In the genomic region with DNA sequence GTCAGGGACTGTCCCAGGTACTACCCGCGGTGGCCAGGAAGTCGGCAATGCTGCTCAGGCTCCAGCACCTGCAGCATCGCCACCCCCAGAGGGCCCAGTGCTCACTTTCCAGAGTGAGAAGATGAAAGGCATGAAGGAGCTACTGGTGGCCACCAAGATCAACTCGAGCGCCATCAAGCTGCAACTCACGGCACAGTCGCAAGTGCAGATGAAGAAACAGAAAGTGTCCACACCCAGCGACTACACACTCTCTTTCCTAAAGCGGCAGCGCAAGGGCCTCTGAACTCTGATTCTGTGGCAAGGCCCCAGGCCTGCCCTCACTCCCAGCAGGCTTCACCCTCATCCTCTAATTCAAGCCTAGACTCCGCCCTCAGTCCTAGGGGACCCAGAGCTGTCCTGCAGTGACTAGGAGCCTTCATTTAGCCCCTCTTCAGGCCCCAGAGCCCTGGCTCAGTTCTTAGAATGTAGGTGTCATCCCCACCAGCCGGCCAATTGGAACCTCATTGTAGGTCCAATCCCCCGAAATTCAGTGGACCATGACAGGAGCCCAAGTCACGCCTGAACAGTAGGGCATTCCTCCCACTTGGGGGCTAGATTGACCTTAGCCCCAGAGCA, we compare ENCODE assay signal across 9 mouse cellular contexts. TPM values are rescaled to one million over a fixed set of nuclear protein-coding genes. Genes with fewer than 3 reads are reported as not detected.
A peak's percentile ranks its signal among the peaks of the same experiment; 100 is the strongest.
DNase-seq lines count a peak whose midpoint lies in the region; ATAC-seq and TF ChIP-seq lines count a peak whose summit lies in the region.
"Had no signal": no experiment of that assay in that cellular context is flagged by ENCODE, and none has a peak within 500 bp of the region (broad histone marks: within the 10 kb centered on the region; RNA-seq: fewer than 3 reads in every experiment).

No protein-coding gene starts in this region.

- ATAC-seq in heart, embryonic 14.5 days (ENCODE audit: insufficient number of reproducible peaks, insufficient read depth, low FRiP score, low read depth) = no peak
- ATAC-seq in kidney, postnatal 0 days (replicated peaks; ENCODE audit: low FRiP score, low read depth) = peak; percentile 27; the same call in 1 of the 2 replicates
- ATAC-seq in stomach, postnatal 0 days (ENCODE audit: low FRiP score, low TSS enrichment) = no peak

- peak overlapping the region; percentile 84; the same call in 1 of the 2 replicates for H3K9ac ChIP-seq in heart, embryonic 14.5 days (ENCODE audit: low read length)
- H3K9ac ChIP-seq in kidney, postnatal 0 days (ENCODE audit: low read depth, low read length) = 0 out of 2 replicates have a peak overlapping the region, but pooled peaks have one; percentile 29
- H3K9ac ChIP-seq in stomach, postnatal 0 days (ENCODE audit: low read length) = no peak overlapping the region
- H3K9ac ChIP-seq: embryonic facial prominence, embryonic 12.5 days had no signal

- TF ChIP-seq POLR2A in testis, adult 2 months (IDR thresholded peaks at IDR 0.05; ENCODE audit: control insufficient read depth, low read depth, low read length) = no peak

- H3K4me2 ChIP-seq in heart, embryonic 14.5 days (ENCODE audit: low read length) = peak overlapping the region; percentile 98
- H3K4me2 ChIP-seq in kidney, postnatal 0 days (ENCODE audit: low read length) = peak overlapping the region; percentile 97
- no peak overlapping the region for H3K4me2 ChIP-seq in stomach, postnatal 0 days (replicated peaks; ENCODE audit: low read depth)

- 64% methylated on average over 15 of the region's 15 CpGs for WGBS in heart, embryonic 14.5 days
- 43% methylated on average over 15 of the region's 15 CpGs for WGBS in kidney, postnatal 0 days
- 26% methylated on average over 15 of the region's 15 CpGs for WGBS in macrophage (ENCODE audit: missing documents)
- 69% methylated on average over 15 of the region's 15 CpGs for WGBS in stomach, postnatal 0 days

- H3K4me3 ChIP-seq in testis, adult 2 months (ENCODE audit: control insufficient read depth, low read depth, low read length) = no peak overlapping the region
- no peak overlapping the region for H3K4me3 ChIP-seq in heart, embryonic 14.5 days (ENCODE audit: control insufficient read depth in 1 of 2, insufficient read depth in 1 of 2, low read depth in 1 of 2, low read length in 2 of 2)
- 0 out of 2 replicates have a peak overlapping the region, but pooled peaks have one; percentile 74 for H3K4me3 ChIP-seq in kidney, postnatal 0 days (replicated peaks; ENCODE audit: low read depth, low read length)
- peak overlapping the region; percentile 33 for H3K4me3 ChIP-seq in macrophage (ENCODE audit: inconsistent target)
- H3K4me3 ChIP-seq in stomach, postnatal 0 days (ENCODE audit: low read depth, low read length) = no peak overlapping the region

- no peak for DNase-seq in testis, postnatal 14 days (ENCODE audit: low spot score)
- DNase-seq in kidney, postnatal 0 days (ENCODE audit: low spot score) = peak; percentile 45
- peak; percentile 45 for DNase-seq in stomach, postnatal 0 days (ENCODE audit: low spot score)
- no peak for DNase-seq in urinary bladder, postnatal 10 days (ENCODE audit: low spot score)
- DNase-seq in adrenal gland, adult 8-10 months = no peak

- no peaks in the 10 kb centered on the region for H3K27me3 ChIP-seq in testis, adult 2 months (ENCODE audit: control insufficient read depth, insufficient read depth, low read length)
- H3K27me3 ChIP-seq in heart, embryonic 14.5 days (ENCODE audit: control insufficient read depth, insufficient read depth, low read length) = no peaks in the 10 kb centered on the region
- H3K27me3 ChIP-seq in kidney, postnatal 0 days (ENCODE audit: insufficient read depth, low read length) = no peaks in the 10 kb centered on the region
- no peaks in the 10 kb centered on the region for H3K27me3 ChIP-seq in stomach, postnatal 0 days (ENCODE audit: control insufficient read depth, insufficient read depth, low read length)
- H3K27me3 ChIP-seq: embryonic facial prominence, embryonic 12.5 days had no signal

- TF ChIP-seq CTCF in testis, adult 2 months (IDR thresholded peaks at IDR 0.05; ENCODE audit: control insufficient read depth, insufficient read depth, insufficient replicate concordance, low read depth, low read length) = no peak
- TF ChIP-seq CTCF in kidney, postnatal 0 days (IDR thresholded peaks at IDR 0.05; ENCODE audit: low read depth) = peak; percentile 40; the same call in 1 of the 2 replicates
- TF ChIP-seq CTCF in stomach, postnatal 0 days (IDR thresholded peaks at IDR 0.05; ENCODE audit: low read depth) = peak; percentile 38

- H3K36me3 ChIP-seq in testis, adult 2 months (ENCODE audit: control insufficient read depth, insufficient read depth, low read length) = no peaks in the 10 kb centered on the region; the same call in none of the 2 replicates
- peaks cover 53% of the 10 kb centered on the region for H3K36me3 ChIP-seq in heart, embryonic 14.5 days (ENCODE audit: control insufficient read depth, insufficient read depth, low read length)
- peaks cover 11% of the 10 kb centered on the region; the same call in 1 of the 2 replicates for H3K36me3 ChIP-seq in kidney, postnatal 0 days (ENCODE audit: insufficient read depth, low read length)
- peaks cover 7% of the 10 kb centered on the region; the same call in 1 of the 2 replicates for H3K36me3 ChIP-seq in macrophage (ENCODE audit: inconsistent target)
- peaks cover 11% of the 10 kb centered on the region; the same call in 1 of the 2 replicates for H3K36me3 ChIP-seq in stomach, postnatal 0 days (ENCODE audit: control insufficient read depth, insufficient read depth, low read length)

- H3K9me3 ChIP-seq in heart, embryonic 14.5 days (ENCODE audit: control insufficient read depth, low read length) = no peaks in the 10 kb centered on the region
- H3K9me3 ChIP-seq in kidney, postnatal 0 days (replicated peaks; ENCODE audit: low read length) = no peaks in the 10 kb centered on the region
- no peaks in the 10 kb centered on the region for H3K9me3 ChIP-seq in stomach, postnatal 0 days (ENCODE audit: control insufficient read depth, low read length)
- H3K9me3 ChIP-seq: embryonic facial prominence, embryonic 12.5 days had no signal

- no peaks in the 10 kb centered on the region for H3K79me2 ChIP-seq in macrophage (ENCODE audit: inconsistent target)

- peak overlapping the region; percentile 46 for H3K27ac ChIP-seq in testis, adult 2 months (ENCODE audit: control insufficient read depth, insufficient read depth, low read depth, low read length)
- peak overlapping the region; percentile 25 to 63; a peak in 3 of 4 replicates for H3K27ac ChIP-seq in heart, embryonic 14.5 days (replicated peaks in 1 of 2; ENCODE audit: control insufficient read depth in 1 of 2, insufficient read depth in 1 of 2, low read depth in 2 of 2, low read length in 2 of 2)
- peak overlapping the region; percentile 83 for H3K27ac ChIP-seq in kidney, postnatal 0 days
- H3K27ac ChIP-seq in macrophage = peak overlapping the region; percentile 74
- peak overlapping the region; percentile 24; the same call in 1 of the 2 replicates for H3K27ac ChIP-seq in stomach, postnatal 0 days (replicated peaks)

- peaks cover 21% of the 10 kb centered on the region for H3K4me1 ChIP-seq in testis, adult 2 months (ENCODE audit: control insufficient read depth, insufficient read depth, low read length)
- peaks cover 19 to 24% of the 10 kb centered on the region in 2 experiments for H3K4me1 ChIP-seq in heart, embryonic 14.5 days (ENCODE audit: control insufficient read depth in 2 of 2, insufficient read depth in 2 of 2, low read length in 2 of 2)
- H3K4me1 ChIP-seq in kidney, postnatal 0 days (replicated peaks; ENCODE audit: insufficient read depth, low read length) = peaks cover 30% of the 10 kb centered on the region
- no peaks in the 10 kb centered on the region for H3K4me1 ChIP-seq in stomach, postnatal 0 days (replicated peaks; ENCODE audit: control insufficient read depth, insufficient read depth)

- no peak for TF ChIP-seq EP300 in stomach, postnatal 0 days (optimal IDR thresholded peaks at IDR 0.05)

RNA-seq across cellular contexts. Expression of a gene that starts 0.9 kb away (rescaled TPM):
- polyA plus RNA-seq in testis, adult 2 months (2012; rRNA removed) = 21.4 and 24.8 TPM in 2 replicates
- polyA plus RNA-seq in heart, embryonic 14.5 days (2014; fragmentation: Nextera tagmentation; extraction: Ambion mirVana) = 9.0 and 13.0 TPM in 2 replicates
- polyA plus RNA-seq in kidney, postnatal 0 days (2015; fragmentation: Nextera tagmentation; extraction: Ambion mirVana) = 12.2 and 13.5 TPM in 2 replicates
- total RNA-seq in macrophage (2018; cell fraction: chromatin; rRNA removed) = 100 to 1,000 TPM in 7 of 26 experiments, 10 to 100 TPM in 19; 36.0 to 138 (median 82.2) TPM
- 10 to 100 TPM in 3 of 26 experiments, 1 to 10 TPM in 23; 5.7 to 12.4 (median 8.4) TPM for total RNA-seq in macrophage (2018; cell fraction: cytosol; rRNA removed)
- total RNA-seq in macrophage (2018; cell fraction: nucleus; rRNA removed) = 10 to 100 TPM; 16.9 to 81.8 (median 38.2) TPM
- 6.8 to 15.8 TPM (median 8.5 TPM) in 3 replicates for polyA plus RNA-seq in macrophage (2018)
- 5.2 and 5.7 TPM in 2 replicates for polyA plus RNA-seq in stomach, postnatal 0 days (2015; fragmentation: Nextera tagmentation; extraction: Ambion mirVana)
- total RNA-seq in adrenal gland, adult 8-10 months (2022) = 10 to 100 TPM; 40.6 to 81.6 (median 61.5) TPM

RNA-seq across cellular contexts. Expression of a gene that starts 5.2 kb away (rescaled TPM):
- 24.6 and 24.8 TPM in 2 replicates for polyA plus RNA-seq in testis, adult 2 months (2012; rRNA removed)
- polyA plus RNA-seq in heart, embryonic 14.5 days (2014; fragmentation: Nextera tagmentation; extraction: Ambion mirVana) = 23.3 and 24.1 TPM in 2 replicates
- 51.9 and 54.6 TPM in 2 replicates for polyA plus RNA-seq in kidney, postnatal 0 days (2015; fragmentation: Nextera tagmentation; extraction: Ambion mirVana)
- total RNA-seq in macrophage (2018; cell fraction: chromatin; rRNA removed) = 10 to 100 TPM in 19 of 26 experiments, 1 to 10 TPM in 7; 5.0 to 40.8 (median 13.3) TPM
- 10 to 100 TPM in 24 of 26 experiments, 1 to 10 TPM in 2; 9.1 to 21.5 (median 17.3) TPM for total RNA-seq in macrophage (2018; cell fraction: cytosol; rRNA removed)
- 10 to 100 TPM in 23 of 26 experiments, 1 to 10 TPM in 3; 6.5 to 62.9 (median 14.9) TPM for total RNA-seq in macrophage (2018; cell fraction: nucleus; rRNA removed)
- polyA plus RNA-seq in macrophage (2018) = 16.4 to 22.0 TPM (median 21.4 TPM) in 3 replicates
- 27.1 and 27.9 TPM in 2 replicates for polyA plus RNA-seq in stomach, postnatal 0 days (2015; fragmentation: Nextera tagmentation; extraction: Ambion mirVana)
- total RNA-seq in adrenal gland, adult 8-10 months (2022) = 10 to 100 TPM; 53.4 to 67.8 (median 64.5) TPM

RNA-seq across cellular contexts. Expression of a gene that starts 23.5 kb away (rescaled TPM):
- polyA plus RNA-seq in testis, adult 2 months (2012; rRNA removed) = 167 and 174 TPM in 2 replicates
- polyA plus RNA-seq in heart, embryonic 14.5 days (2014; fragmentation: Nextera tagmentation; extraction: Ambion mirVana) = 86.9 and 93.1 TPM in 2 replicates
- polyA plus RNA-seq in kidney, postnatal 0 days (2015; fragmentation: Nextera tagmentation; extraction: Ambion mirVana) = 91.1 and 97.2 TPM in 2 replicates
- total RNA-seq in macrophage (2018; cell fraction: chromatin; rRNA removed) = 100 to 1,000 TPM; 332 to 732 (median 556) TPM
- total RNA-seq in macrophage (2018; cell fraction: cytosol; rRNA removed) = 100 to 1,000 TPM in 16 of 26 experiments, 10 to 100 TPM in 10; 75.0 to 160 (median 109) TPM
- total RNA-seq in macrophage (2018; cell fraction: nucleus; rRNA removed) = 100 to 1,000 TPM; 189 to 372 (median 269) TPM
- polyA plus RNA-seq in macrophage (2018) = 95.2 to 156 TPM (median 120 TPM) in 3 replicates
- 42.3 and 52.0 TPM in 2 replicates for polyA plus RNA-seq in stomach, postnatal 0 days (2015; fragmentation: Nextera tagmentation; extraction: Ambion mirVana)
- total RNA-seq in adrenal gland, adult 8-10 months (2022) = 100 to 1,000 TPM; 193 to 274 (median 215) TPM

RNA-seq across cellular contexts. Expression of a gene that starts 33.7 kb away (rescaled TPM):
- 5.3 and 5.4 TPM in 2 replicates for polyA plus RNA-seq in testis, adult 2 months (2012; rRNA removed)
- 0.43 and 0.78 TPM in 2 replicates for polyA plus RNA-seq in heart, embryonic 14.5 days (2014; fragmentation: Nextera tagmentation; extraction: Ambion mirVana)
- polyA plus RNA-seq in kidney, postnatal 0 days (2015; fragmentation: Nextera tagmentation; extraction: Ambion mirVana) = 1.0 TPM in 2 replicates
- 10 to 100 TPM in 23 of 26 experiments, 1 to 10 TPM in 3; 7.2 to 46.1 (median 15.0) TPM for total RNA-seq in macrophage (2018; cell fraction: chromatin; rRNA removed)
- 1 to 10 TPM; 2.1 to 4.4 (median 3.3) TPM for total RNA-seq in macrophage (2018; cell fraction: cytosol; rRNA removed)
- total RNA-seq in macrophage (2018; cell fraction: nucleus; rRNA removed) = 10 to 100 TPM in 8 of 26 experiments, 1 to 10 TPM in 18; 5.7 to 31.4 (median 9.1) TPM
- polyA plus RNA-seq in macrophage (2018) = 1.3 to 3.5 TPM (median 2.8 TPM) in 3 replicates
- polyA plus RNA-seq in stomach, postnatal 0 days (2015; fragmentation: Nextera tagmentation; extraction: Ambion mirVana) = 1.3 and 1.9 TPM in 2 replicates
- 10 to 100 TPM; 24.4 to 45.7 (median 38.4) TPM for total RNA-seq in adrenal gland, adult 8-10 months (2022)

RNA-seq across cellular contexts. Expression of a gene that starts 44.2 kb away (rescaled TPM):
- polyA plus RNA-seq in testis, adult 2 months (2012; rRNA removed) = 6.9 and 7.6 TPM in 2 replicates
- polyA plus RNA-seq in heart, embryonic 14.5 days (2014; fragmentation: Nextera tagmentation; extraction: Ambion mirVana) = 225 and 226 TPM in 2 replicates
- 24.5 and 25.8 TPM in 2 replicates for polyA plus RNA-seq in kidney, postnatal 0 days (2015; fragmentation: Nextera tagmentation; extraction: Ambion mirVana)
- 10 to 100 TPM in 23 of 26 experiments, 1 to 10 TPM in 3; 4.1 to 60.1 (median 22.4) TPM for total RNA-seq in macrophage (2018; cell fraction: chromatin; rRNA removed)
- total RNA-seq in macrophage (2018; cell fraction: cytosol; rRNA removed) = 1 to 10 TPM in 3 of 26 experiments, under 1 TPM in 23; 0.06 to 1.9 (median 0.37) TPM
- total RNA-seq in macrophage (2018; cell fraction: nucleus; rRNA removed) = 10 to 100 TPM in 15 of 26 experiments, 1 to 10 TPM in 11; 1.5 to 26.8 (median 11.0) TPM
- 0.21 to 0.59 TPM (median 0.39 TPM) in 3 replicates for polyA plus RNA-seq in macrophage (2018)
- 8.0 and 10.5 TPM in 2 replicates for polyA plus RNA-seq in stomach, postnatal 0 days (2015; fragmentation: Nextera tagmentation; extraction: Ambion mirVana)
- total RNA-seq in adrenal gland, adult 8-10 months (2022) = 100 to 1,000 TPM in 2 of 4 experiments, 10 to 100 TPM in 2; 47.6 to 119 (median 92.8) TPM

Comparison
In these comparisons a context has a peak if more than half of its experiments do, and no peak if none do; other contexts are left out.
1. H3K27ac ChIP-seq: peak in every context shown above with its lines; median percentile 83 in kidney, postnatal 0 days; 74 in macrophage; 46 in testis, adult 2 months; 44 in heart, embryonic 14.5 days; 24 in stomach, postnatal 0 days.
2. H3K4me3 ChIP-seq: peak in kidney, postnatal 0 days (single experiment) and macrophage (single experiment); none in testis, adult 2 months (single experiment), heart, embryonic 14.5 days (0 of 2) and stomach, postnatal 0 days (single experiment).
3. DNase-seq: peak in kidney, postnatal 0 days (single experiment) and stomach, postnatal 0 days (single experiment); none in testis, postnatal 14 days (single experiment), urinary bladder, postnatal 10 days (single experiment) and adrenal gland, adult 8-10 months (single experiment).